Mouse (Mus musculus) MEL (cell line): ENCODE measurements around the gene Dennd1a.

Source experiments
- BHLHE40 ChIP-seq: IDR thresholded peaks from 2 replicates; pipeline ENCODE4 v1.6.1; 2012; ENCODE audit warnings: low read depth, mild to moderate bottlenecking, inconsistent platforms, low read length, improper control_type of control experiment, borderline replicate concordance
- CTCF ChIP-seq, 3 experiments: IDR thresholded peaks in 2 of 3; conservative IDR thresholded peaks in 1 of 3; 2 replicates each; pipeline ENCODE4 v1.5.1; 2011 to 2012; ENCODE audit warnings: low read length in 3 of 3, low read depth in 2 of 3, mild to moderate bottlenecking in 2 of 3, improper control_type of control experiment in 1 of 3, inconsistent platforms in 1 of 3, mixed read lengths in 1 of 3, moderate library complexity in 1 of 3; ENCODE audit not compliant: control insufficient read depth in 1 of 3, insufficient read depth in 1 of 3, poor library complexity in 1 of 3, severe bottlenecking in 1 of 3
- HCFC1 ChIP-seq: IDR thresholded peaks from 2 replicates; pipeline ENCODE4 v1.6.1; 2012; ENCODE audit warnings: low read depth, mild to moderate bottlenecking, inconsistent platforms, low read length, improper control_type of control experiment, moderate library complexity
- RAD21 ChIP-seq: IDR thresholded peaks from 2 replicates; pipeline ENCODE4 v1.6.1; 2011; ENCODE audit warnings: mild to moderate bottlenecking, low read depth, low read length, improper control_type of control experiment
- TBP ChIP-seq: IDR thresholded peaks from 2 replicates; pipeline ENCODE4 v1.8.0; 2011; ENCODE audit warnings: low read depth, low read length, improper control_type of control experiment
- UBTF ChIP-seq: IDR thresholded peaks from 2 replicates; pipeline ENCODE4 v1.6.1; 2012; ENCODE audit warnings: low read depth, mild to moderate bottlenecking, inconsistent platforms, low read length, improper control_type of control experiment, moderate library complexity, borderline replicate concordance; ENCODE audit not compliant: insufficient read depth

- no peak for TF ChIP-seq TBP
- TF ChIP-seq CTCF (IDR thresholded peaks at IDR 0.05 in 2 of 3, conservative IDR thresholded peaks at IDR 0.05 in 1 of 3; ENCODE audit: control insufficient read depth in 1 of 3, insufficient read depth in 1 of 3, low read depth in 2 of 3, low read length in 3 of 3, poor library complexity in 1 of 3, severe bottlenecking in 1 of 3) = no peak
- TF ChIP-seq UBTF = no peak
- no peak for TF ChIP-seq BHLHE40
- no peak for TF ChIP-seq HCFC1
- TF ChIP-seq RAD21 = no peak
These were observed 315.5 kb downstream of the Dennd1a start for GRCm38 (mm10) chr2:37971726-37972125.
